Mouse (Mus musculus) CH12F3 (cell line): ENCODE measurements around the gene Wdr47.
"Not testable (repeated sequence)": the region's sequence is repeated elsewhere in the genome, so short reads cannot be mapped to it uniquely, and the experiment has no call there.

ENCODE experiments used
- in situ Hi-C: fragments of 300-500 bp; cut with MboI; formaldehyde crosslinking; loops from 2 replicates; pipeline ENCODE4 v1.14.3; 2020; ENCODE audit warnings: low sequenced_read_pairs

The Wdr47 gene

DNA sequence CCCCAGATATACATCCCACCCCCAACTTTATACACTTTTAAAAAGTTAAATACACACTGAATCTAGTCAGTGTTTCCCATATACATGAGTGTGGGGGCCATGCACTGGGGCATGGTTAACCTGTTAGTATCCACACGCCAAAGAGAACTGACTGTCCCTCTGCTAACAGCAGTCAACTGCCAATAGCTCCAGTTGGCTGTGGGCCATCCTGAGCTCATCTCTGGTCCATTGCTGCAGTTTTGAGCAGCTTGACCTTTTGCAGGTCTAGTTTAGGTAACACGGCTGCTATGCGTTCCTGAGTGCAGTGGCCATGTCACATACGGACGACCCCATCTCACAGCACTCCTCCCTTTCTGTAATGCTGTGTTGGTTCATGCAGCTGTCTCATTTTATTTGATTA is 43.7 kb downstream of the Wdr47 start:
- in situ Hi-C loops: no loop called here

DNA sequence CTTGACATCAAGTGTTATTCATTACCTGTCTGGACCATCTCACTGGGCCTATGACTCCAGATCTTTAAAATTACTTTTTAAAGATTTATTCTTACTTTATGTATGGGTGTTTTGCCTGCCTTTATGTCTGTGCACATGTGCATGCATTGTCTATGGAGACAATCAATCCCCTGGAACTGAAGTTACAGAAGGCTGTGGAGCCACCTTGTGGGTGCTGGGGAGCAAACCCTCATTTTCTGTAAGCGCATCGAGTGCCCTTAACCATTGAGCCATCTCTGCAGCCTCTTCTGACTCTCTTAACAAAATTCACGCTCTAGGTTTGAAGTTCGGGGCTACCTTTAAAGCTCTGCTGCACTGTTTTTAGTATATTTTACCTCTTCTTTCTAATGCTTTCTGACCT is 48.3 kb downstream of the Wdr47 start:
- in situ Hi-C loops: no loop called here

DNA sequence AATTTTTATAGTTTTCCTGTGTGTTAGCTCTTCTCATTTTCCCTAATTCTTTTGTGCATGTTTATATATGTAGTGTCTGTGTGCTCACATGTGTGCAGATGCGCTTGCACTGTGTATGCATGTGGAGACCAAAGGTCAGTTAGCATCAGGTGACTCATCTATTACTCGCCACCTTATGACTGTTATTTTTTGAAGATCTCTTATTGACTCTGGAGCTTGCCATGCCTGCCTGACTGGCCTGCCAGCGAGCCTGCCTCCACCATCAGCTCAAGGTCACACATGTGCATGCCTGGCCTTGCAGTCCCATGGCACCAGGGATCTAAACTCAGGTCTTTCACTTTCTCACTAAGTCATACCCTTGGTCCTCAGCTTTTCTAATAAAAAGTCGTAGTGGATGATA is 49.9 kb downstream of the Wdr47 start:
- in situ Hi-C loops: no loop called here

DNA sequence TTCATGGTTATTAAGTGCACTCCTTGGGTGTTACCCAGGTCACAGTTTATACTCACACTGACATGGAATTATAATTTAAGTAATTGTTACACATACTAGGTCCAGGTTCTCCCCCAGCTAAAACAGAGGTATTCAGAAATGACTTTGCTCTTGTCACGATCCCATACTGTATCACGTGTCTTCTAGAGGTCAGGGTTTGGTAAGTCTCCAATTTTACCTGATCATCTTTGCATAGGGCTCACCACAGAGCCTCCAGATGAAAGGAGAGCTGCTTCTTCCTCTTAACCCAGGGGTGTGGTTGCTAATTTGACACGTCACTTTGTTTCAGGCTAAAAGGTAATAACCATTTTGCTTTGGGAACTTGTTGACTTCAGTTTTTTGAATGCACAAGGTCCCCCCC is 53.8 kb downstream of the Wdr47 start:
- in situ Hi-C loops: no loop called here

DNA sequence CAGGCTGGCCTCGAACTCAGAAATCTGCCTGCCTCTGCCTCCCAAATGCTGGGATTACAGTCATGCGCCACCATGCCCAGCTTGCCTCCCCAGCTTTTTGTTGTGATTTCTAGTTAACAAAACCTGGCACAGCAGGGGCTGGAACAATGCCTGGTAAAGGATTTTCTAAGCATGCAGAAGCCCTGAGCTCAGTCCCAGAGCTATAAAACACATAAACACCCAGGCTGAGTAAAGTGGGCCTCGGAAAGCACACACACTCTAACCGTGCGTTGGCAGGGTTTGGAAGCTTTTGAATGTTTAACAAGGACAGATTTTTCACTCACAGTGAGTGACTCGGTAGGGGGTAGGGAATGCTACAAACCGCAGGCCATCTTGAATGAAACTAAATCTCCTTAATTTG is 55.0 kb downstream of the Wdr47 start:
- in situ Hi-C loops: no loop called here

DNA sequence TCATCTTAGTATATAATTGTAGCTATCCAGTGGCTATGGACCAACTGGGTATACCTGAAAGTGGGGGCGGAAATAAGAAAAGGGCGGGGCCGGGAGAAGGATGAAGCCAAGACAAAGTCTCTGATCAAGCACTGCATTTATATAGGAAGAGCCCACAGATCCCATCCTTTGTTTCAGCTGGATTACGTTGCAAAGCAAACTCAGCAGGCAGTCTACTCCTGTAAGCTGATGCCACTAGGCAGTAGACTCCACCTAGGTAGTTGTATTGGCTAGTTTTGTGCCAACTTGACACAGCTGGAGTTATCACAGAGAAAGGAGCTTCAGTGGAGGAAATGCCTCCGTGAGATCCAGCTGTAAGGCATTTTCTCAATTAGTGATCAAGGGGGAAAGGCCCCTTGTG is 56.6 kb downstream of the Wdr47 start:
- in situ Hi-C loops: not testable (repeated sequence)

DNA sequence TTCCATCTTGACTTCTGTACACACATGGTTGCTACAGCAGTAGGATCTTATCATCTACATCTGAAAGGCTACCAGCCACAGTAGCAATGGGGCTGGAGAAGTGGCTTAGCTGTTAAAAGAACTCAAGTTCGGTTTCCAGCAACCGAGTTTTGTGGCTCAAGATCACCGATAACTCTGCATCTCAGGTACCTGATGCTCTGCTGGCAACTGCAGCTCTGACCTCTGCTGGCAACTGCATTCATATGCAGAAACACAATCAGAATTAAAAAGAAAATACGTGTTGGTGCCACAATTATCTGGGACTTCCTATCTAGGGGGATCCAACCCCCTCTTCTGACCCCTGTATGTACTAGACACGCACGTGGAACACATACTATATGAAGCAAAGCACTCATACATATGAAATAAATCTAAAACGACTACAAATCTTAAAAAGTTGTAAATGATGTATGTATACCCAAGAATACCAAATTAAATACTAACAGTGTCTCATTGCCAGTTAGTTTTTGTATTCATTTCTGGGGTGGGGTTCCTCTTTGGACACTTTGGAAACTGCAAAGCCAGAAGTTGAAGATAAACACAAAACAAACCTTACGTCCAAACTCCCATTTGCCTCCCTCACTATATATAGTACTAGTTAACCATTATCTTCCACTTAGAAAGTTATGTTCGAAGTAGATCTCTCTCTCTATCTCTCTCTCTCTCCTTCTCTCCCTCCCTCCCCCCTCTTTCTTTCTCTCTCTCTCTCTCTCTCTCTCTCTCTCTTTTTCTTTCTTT is 62.0 kb downstream of the Wdr47 start:
- in situ Hi-C loops: no loop called here

DNA sequence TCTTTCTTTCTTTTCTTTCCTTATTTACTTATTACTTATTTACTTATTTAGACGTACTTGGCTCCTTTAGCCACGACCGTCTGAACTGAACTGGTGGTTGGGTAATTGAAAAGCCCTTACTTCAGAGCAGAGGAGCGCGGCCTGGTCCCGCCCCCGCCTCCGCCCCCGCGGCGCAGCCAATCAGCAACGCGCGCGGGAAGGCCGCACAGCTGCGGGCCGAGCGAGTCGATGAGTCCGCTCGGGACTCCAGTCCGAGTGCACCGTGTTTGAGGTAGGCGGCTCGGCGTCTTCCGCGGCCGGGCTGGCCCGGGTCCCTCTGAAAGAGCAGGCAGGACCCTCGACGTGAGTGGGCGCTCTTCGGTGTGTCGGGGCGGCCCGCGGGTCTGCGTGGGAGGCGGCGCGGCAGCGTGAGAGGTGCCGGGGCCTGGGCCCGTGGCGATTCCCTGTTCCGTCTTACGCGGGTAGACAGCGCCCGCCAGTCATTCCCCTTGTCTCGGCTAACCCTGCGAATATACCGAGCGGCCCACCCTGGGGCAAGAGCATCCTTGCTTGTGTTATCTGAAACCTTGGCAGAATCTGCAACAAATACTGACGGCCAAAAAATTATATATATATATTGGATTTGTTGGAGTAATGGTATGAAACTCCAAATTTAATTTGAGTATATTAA is 62.8 kb downstream of the Wdr47 start, which contains the start of gene Clcc1:
Gene Clcc1, plus strand, starts transcription at position 204 of the 670 bp plus-strand sequence.
- in situ Hi-C loops: no loop called here

DNA sequence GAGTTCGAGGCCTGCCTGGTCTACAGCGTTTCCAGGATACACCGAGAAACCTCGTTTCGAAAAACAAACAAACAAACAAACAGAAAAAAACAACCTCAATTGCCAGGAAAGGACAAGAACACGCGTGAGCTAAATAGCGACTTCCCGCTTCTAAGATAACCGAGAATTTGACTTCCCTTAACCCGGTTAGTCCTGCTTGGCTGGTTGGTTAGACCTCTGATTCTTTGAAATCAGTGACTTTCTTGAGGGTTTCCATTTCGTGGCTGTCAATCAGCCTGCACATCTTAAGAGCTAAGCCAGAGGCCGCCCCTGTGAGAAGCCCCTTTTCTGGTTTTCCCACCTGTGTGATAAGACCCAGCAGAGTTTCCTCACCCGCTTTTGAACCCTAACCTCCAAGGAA is 63.5 kb downstream of the Wdr47 start:
- in situ Hi-C loops: no loop called here

DNA sequence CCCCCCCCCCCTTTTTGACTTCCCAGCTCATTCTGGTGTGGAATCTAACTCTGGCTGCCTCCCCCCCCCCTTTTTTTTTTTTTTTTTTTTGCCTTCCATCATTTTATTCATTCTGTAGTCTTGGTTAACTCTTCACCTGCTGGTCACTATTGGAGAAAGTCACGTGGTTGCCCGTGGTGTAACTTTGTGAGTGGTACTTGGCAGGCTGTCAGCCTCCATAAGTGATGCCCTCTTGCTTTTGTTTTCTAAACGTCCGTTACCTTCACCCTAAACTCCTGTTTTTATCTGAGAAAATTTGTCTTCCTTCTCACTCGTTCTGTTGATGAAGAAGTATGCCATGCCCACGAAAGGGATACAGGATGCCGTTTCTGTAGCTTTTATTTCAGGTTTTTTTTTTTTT is 64.4 kb downstream of the Wdr47 start:
- in situ Hi-C loops: no loop called here

DNA sequence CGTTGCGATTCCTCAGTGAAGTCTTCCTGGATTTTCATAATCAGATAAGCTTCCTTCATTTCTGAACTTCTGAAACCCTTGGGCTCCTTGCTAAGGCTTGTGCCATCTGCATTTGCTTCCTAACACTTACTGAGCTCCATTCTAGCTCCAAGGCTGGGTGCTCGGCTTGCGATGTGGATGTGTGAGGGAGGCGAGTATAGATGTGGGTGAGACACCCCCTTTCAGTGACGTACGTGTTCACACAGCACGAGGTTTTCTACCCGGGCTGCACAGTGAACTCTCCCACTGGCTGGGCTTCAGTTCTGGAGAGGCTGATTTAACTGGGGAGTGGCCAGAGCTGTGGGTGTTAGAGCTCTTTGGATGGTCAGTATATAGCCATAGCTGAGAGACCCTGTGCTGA is 67.5 kb downstream of the Wdr47 start:
- in situ Hi-C loops: no loop called here

DNA sequence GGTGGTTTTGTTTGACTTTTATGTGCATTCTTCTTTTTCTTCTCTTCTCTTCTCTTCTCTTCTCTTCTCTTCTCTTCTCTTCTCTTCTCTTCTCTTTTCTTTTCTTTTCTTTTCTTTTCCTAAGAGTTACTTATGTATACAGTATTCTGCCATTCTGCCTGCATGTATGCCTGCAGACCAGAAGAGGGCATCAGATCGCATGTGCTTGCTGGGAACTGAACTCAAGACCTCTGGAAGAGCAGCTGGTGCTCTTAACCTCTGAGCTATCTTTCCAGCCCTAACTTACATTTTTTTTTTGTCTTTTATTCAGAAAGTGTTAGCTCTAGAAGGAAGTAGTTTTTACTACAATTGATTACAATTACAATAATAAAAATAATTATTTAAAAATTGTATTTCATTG is 69.9 kb downstream of the Wdr47 start:
- in situ Hi-C loops: no loop called here

DNA sequence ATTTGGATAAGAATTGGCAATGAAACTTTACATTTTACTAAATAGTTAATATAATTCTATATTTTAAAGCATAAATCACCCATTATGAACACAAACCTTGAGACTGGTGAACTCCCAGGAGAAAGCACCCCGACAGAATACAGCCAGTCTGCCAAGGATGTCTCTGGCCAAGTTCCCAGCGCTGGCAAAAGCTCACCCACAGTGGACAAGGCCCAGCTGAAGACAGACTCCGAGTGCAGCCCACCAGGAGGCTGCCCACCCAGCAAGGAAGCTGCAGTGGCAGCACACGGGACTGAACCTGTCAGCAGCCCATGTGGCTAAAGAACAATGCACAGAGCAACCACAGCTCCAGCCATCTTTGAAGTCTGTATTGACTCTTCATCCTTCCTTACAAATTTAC is 85.5 kb downstream of the Wdr47 start:
- in situ Hi-C loops: no loop called here

DNA sequence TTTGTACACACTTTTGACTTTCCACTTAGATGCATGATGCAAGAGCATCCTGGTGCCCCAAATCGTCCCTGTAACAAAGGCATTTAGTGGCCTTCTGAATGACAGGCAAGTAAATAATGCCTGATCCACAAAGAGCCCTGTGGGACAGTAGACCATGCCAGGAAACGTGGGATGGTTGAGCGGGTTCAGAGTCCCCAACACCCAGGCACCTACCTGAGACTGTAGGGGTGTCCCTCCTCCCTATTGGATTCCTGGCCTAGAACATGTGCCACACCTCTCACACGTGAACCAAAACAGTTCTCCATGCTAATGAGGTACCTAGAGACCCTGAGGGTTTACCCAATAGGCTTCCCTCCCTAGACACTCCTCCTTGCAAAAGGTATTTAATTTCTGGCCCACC is 89.9 kb downstream of the Wdr47 start:
- in situ Hi-C loops: no loop called here

DNA sequence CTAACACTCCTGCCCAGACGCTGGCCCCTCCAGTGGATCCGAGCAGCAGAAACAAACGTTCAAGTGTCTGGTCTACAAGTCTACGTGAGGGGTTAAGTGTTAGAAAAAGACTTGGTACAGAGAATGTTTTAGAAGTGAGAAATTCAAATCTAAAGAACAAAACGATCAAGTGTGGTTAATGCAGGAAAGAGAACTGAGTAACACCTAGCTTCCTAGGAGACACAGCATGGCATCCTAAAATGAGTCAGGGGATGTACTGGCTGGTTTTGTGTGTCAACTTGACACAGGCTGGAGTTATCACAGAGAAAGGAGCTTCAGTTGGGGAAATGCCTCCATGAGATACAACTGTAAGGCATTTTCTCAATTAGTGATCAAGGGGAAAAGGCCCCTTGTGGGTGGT is 92.5 kb downstream of the Wdr47 start:
- in situ Hi-C loops: not testable (repeated sequence)

DNA sequence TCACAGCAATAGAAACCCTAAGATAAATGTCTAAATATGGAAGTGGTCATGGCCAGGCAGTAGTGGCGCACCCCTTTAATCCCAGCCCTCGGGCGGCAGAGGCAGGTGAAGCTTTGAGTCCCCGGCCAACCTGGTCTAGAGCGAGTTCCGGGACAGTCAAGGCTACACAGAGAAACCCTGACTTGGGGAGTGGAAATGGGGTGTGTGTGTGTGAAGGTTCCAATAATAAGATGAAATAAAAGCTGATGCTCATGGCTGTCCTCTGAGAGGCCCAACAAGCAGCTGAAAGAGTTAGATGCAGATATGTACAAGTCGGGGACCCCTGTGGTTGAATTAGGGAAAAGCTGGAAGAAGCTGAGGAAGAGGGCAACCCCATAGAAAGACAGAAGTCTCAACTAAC is 94.6 kb downstream of the Wdr47 start:
- in situ Hi-C loops: no loop called here

DNA sequence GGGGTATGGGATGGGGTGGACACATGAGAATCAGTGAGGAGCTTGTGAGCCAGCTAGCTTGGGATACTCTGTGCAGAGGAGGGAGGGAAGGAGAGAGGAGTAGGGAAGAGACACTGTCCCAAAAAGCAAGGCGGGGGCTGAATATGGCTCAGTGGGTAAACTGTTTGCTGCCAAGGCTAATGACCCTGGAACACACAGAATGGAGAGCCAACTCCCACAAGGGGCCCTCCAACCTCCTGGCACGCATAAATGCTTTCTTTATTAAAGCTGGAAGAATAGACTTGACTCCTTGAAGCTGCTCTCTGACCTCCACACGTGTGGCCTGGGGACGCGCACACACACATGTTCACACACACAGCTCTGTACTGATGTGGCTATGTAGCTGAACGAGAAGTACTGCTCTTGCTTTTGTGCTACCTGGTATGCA is 97.9 kb downstream of the Wdr47 start:
- in situ Hi-C loops: no loop called here

DNA sequence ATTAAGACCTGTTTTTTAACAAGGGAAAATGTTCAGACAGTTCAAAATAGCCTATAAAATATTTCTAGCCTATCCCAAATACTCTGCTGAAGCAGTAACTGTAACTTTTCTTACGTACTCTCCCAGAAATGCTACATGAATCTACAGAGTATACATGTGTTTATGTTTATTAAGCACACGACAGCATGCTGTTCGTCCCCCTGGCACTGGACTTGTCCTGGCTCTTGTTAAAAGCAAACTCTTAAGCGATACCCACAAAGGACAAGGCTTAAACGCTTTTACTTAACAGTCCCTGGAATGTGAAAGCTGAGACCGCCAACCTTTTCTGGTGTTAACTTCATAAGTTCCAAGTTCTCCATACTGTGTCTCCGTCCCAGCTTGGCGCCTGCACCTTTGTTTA is 98.4 kb downstream of the Wdr47 start:
- in situ Hi-C loops: no loop called here

DNA sequence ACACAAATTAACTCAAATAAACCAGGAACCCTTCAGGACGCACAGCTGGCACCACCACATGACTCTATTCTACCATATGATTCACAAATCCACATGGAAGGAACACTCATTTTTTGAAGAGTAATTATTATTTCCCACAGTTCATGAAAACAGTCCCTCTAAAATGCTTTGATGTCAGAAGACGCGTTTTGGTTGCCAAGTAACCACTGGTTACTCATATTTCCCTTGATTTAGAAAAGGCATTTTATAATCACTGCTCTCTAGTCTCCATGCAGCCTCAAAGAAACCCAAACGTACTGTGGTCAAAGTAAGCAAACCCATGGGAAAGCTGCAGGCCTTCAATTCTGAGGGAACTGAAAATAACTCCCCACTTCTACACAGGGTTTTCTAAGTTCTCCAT is 98.9 kb downstream of the Wdr47 start:
- in situ Hi-C loops: no loop called here

DNA sequence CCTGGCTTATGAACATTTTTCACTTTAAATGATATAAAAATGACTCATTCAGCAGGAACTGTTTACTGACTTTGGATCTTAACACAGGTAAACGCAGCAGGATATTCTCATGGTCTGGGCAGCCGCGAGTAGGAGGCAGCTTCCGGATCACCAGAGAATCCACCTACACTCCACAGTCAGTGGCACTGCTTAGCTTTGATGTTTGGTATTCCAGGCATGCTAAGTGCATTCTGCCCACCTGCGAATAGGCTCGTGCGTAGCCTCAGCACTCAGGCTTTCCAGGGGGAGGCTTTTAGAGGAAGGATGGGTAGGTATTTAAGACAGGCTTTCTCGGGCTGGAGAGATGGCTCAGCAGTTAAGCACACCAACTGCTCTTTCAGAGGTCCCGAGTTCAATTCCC is 103.2 kb downstream of the Wdr47 start:
- in situ Hi-C loops: no loop called here
